Mouse (Mus musculus): ENCODE data around the gene Rhbg. TPM values are rescaled to one million over a fixed set of nuclear protein-coding genes. Genes with fewer than 3 reads are reported as not detected.
"Not testable (repeated sequence)": the region's sequence is repeated elsewhere in the genome, so short reads cannot be mapped to it uniquely, and the experiment has no call there.

The Rhbg gene
- polyA plus RNA-seq, 1 experiment, result 0.29 TPM

- peak; percentile 11 to 12 for DNase-seq (ENCODE audit: low read depth in 1 of 2, low spot score in 2 of 2)
Observed at GRCm38 (mm10) chr3:88291970-88292369, 37.5 kb upstream of the Rhbg start.

GRCm38 (mm10) chr3:88288133-88288713, 33.7 kb upstream of the Rhbg start:
- H3K4me1 ChIP-seq (ENCODE audit: control insufficient read depth, insufficient read depth, insufficient read length); H3K27me3 ChIP-seq (ENCODE audit: control insufficient read depth, insufficient read depth, low read length); H3K36me3 ChIP-seq (ENCODE audit: control insufficient read depth, insufficient read depth, low read length); H3K27ac ChIP-seq (ENCODE audit: insufficient read depth, low read length); DNase-seq (ENCODE audit: low read depth in 1 of 2, low spot score in 2 of 2); H3K4me3 ChIP-seq (ENCODE audit: extremely low read depth, insufficient read depth, insufficient read length): not testable (repeated sequence)
- WGBS, result 81% methylated on average over 8 of the region's 10 CpGs

More at GRCm38 (mm10) chr3:88291970-88292369, 37.5 kb upstream of the Rhbg start:
- no peak overlapping the region for H3K27ac ChIP-seq (ENCODE audit: insufficient read depth, low read length)
- no peak for TF ChIP-seq POLR2A (IDR thresholded peaks at IDR 0.05; ENCODE audit: low read depth, low read length)
- no peak for TF ChIP-seq CTCF (IDR thresholded peaks at IDR 0.05; ENCODE audit: extremely low read depth, insufficient read depth, insufficient read length, insufficient replicate concordance)
- WGBS, result 54% methylated on average over 4 of the region's 4 CpGs
- no peaks in the 10 kb centered on the region for H3K4me1 ChIP-seq (ENCODE audit: control insufficient read depth, insufficient read depth, insufficient read length)
- no peak overlapping the region for H3K4me3 ChIP-seq (ENCODE audit: extremely low read depth, insufficient read depth, insufficient read length)
- no peaks in the 10 kb centered on the region; the same call in 1 of the 2 replicates for H3K36me3 ChIP-seq (ENCODE audit: control insufficient read depth, insufficient read depth, low read length)
- no peaks in the 10 kb centered on the region for H3K27me3 ChIP-seq (ENCODE audit: control insufficient read depth, insufficient read depth, low read length)

DNA sequence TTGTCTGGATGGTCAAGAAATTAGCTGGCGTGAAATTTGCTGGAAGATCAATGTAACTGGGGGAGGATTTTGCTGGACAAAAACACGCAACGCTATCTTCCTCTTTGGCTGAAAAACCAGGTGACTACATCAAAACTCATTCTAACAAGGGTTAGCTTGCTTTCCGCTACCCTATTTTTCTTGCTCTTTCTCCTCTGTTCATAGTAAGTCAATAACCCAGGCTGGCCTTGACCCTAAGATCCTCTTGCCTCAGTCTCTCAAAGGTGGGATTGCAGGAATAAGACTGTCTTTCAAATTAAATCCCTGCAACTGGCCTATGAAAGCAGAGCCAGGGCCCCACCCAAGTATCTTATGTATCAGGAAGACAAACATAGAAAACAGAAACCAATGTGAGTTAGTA, 32.6 kb upstream of the Rhbg start, which contains the start of gene Gm38392:
TSS of gene Gm38392 (minus strand) at position 101 of the 400 bp plus-strand sequence.
- Histone ChIP-seq H3K36me3 (ENCODE audit: control insufficient read depth, insufficient read depth, low read length) (no peaks in the 10 kb centered on the region; the same call in 1 of the 2 replicates), H3K4me3 (ENCODE audit: extremely low read depth, insufficient read depth, insufficient read length) (no peak within 1 kb of the TSS), H3K27ac (ENCODE audit: insufficient read depth, low read length) (no peak within 1 kb of the TSS), H3K27me3 (ENCODE audit: control insufficient read depth, insufficient read depth, low read length) (no peaks in the 10 kb centered on the region), H3K4me1 (ENCODE audit: control insufficient read depth, insufficient read depth, insufficient read length) (no peaks in the 10 kb centered on the region)
- no peak for DNase-seq (ENCODE audit: low read depth in 1 of 2, low spot score in 2 of 2)
- 98% methylated on average over 4 of the region's 4 CpGs for WGBS
- TF ChIP-seq POLR2A (IDR thresholded peaks at IDR 0.05; ENCODE audit: low read depth, low read length), result no peak
- TF ChIP-seq CTCF (IDR thresholded peaks at IDR 0.05; ENCODE audit: extremely low read depth, insufficient read depth, insufficient read length, insufficient replicate concordance), result no peak

GRCm38 (mm10) chr3:88285565-88285895, 31.0 kb upstream of the Rhbg start:
- not testable (repeated sequence) for H3K4me1 ChIP-seq (ENCODE audit: control insufficient read depth, insufficient read depth, insufficient read length); H3K27ac ChIP-seq (ENCODE audit: insufficient read depth, low read length); H3K27me3 ChIP-seq (ENCODE audit: control insufficient read depth, insufficient read depth, low read length); DNase-seq (ENCODE audit: low read depth in 1 of 2, low spot score in 2 of 2); H3K36me3 ChIP-seq (ENCODE audit: control insufficient read depth, insufficient read depth, low read length); H3K4me3 ChIP-seq (ENCODE audit: extremely low read depth, insufficient read depth, insufficient read length)
- WGBS, result 93% methylated on average over 2 of the region's 2 CpGs

- not testable (repeated sequence) for H3K4me1 ChIP-seq (ENCODE audit: control insufficient read depth, insufficient read depth, insufficient read length); H3K4me3 ChIP-seq (ENCODE audit: extremely low read depth, insufficient read depth, insufficient read length); H3K36me3 ChIP-seq (ENCODE audit: control insufficient read depth, insufficient read depth, low read length); H3K27ac ChIP-seq (ENCODE audit: insufficient read depth, low read length); DNase-seq (ENCODE audit: low read depth in 1 of 2, low spot score in 2 of 2); H3K27me3 ChIP-seq (ENCODE audit: control insufficient read depth, insufficient read depth, low read length)
- 92% methylated on average over 14 of the region's 14 CpGs for WGBS
Observed at GRCm38 (mm10) chr3:88284815-88285564, 30.5 kb upstream of the Rhbg start.

DNA sequence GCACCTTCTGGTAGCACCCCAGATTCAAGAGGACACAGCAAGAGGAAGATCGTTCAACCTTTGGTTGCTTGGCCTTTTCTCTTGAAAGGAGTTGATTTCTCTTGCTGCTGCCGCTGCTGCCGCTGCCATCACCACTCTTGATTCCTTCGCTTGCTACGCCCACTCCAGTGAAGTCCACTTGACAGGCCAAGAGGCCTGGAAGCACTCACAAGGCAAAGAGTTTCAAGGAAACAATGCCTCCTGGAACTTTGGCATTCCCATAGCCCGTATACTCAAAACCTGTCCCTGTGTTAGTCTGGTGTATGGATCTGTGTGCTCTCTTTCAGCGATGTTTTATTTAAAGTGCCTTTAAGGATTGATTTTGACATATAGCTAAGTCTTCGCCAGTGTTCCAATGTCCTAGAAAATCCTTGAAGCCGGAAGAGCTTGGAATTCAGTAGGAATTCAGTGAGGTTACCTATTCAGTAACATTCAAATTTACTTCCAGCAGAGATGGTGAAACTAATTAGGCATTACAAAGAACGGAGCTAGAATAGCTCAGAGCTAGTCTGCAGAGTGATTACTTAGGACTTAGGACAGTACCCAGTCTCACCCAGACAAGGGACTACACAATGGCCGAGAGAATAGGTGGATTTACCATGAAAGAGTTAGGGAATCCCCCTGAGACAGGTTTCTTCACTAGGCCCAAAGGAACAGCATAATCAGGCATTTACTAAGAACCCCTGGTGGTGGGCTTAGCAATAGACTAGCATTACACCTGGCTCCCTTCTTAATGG, 26.8 kb upstream of the Rhbg start:
- 87% methylated on average over 11 of the region's 11 CpGs for WGBS
- not testable (repeated sequence) for H3K27me3 ChIP-seq (ENCODE audit: control insufficient read depth, insufficient read depth, low read length); H3K4me3 ChIP-seq (ENCODE audit: extremely low read depth, insufficient read depth, insufficient read length); H3K27ac ChIP-seq (ENCODE audit: insufficient read depth, low read length); DNase-seq (ENCODE audit: low read depth in 1 of 2, low spot score in 2 of 2); H3K4me1 ChIP-seq (ENCODE audit: control insufficient read depth, insufficient read depth, insufficient read length); H3K36me3 ChIP-seq (ENCODE audit: control insufficient read depth, insufficient read depth, low read length)

GRCm38 (mm10) chr3:88280035-88280434, 25.5 kb upstream of the Rhbg start:
- TF ChIP-seq CTCF (IDR thresholded peaks at IDR 0.05; ENCODE audit: extremely low read depth, insufficient read depth, insufficient read length, insufficient replicate concordance), result no peak
- H3K36me3 ChIP-seq (ENCODE audit: control insufficient read depth, insufficient read depth, low read length), result no peaks in the 10 kb centered on the region
- no peak for DNase-seq (ENCODE audit: low read depth in 1 of 2, low spot score in 2 of 2)
- no peaks in the 10 kb centered on the region for H3K4me1 ChIP-seq (ENCODE audit: control insufficient read depth, insufficient read depth, insufficient read length)
- 91% methylated on average over 2 of the region's 2 CpGs for WGBS
- no peaks in the 10 kb centered on the region for H3K27me3 ChIP-seq (ENCODE audit: control insufficient read depth, insufficient read depth, low read length)
- no peak overlapping the region for H3K27ac ChIP-seq (ENCODE audit: insufficient read depth, low read length)
- no peak overlapping the region for H3K4me3 ChIP-seq (ENCODE audit: extremely low read depth, insufficient read depth, insufficient read length)

All from spleen, adult 2 months (tissue).